Mouse (Mus musculus) layer of hippocampus, postnatal 36 days (tissue): ENCODE measurements around the gene Pth2r. TPM values are rescaled to one million over a fixed set of nuclear protein-coding genes. Genes with fewer than 3 reads are reported as not detected.

Source experiments
- DNase-seq, 2 experiments: peaks; one replicate each; pipeline ENCODE4 v3.0.0; 2022
- total RNA-seq, 2 experiments: library from RNA; stranded (reverse); gene quantifications; 2 replicates each; pipeline ENCODE4 v1.2.3; 2021

Pth2r gene
- total RNA-seq, result under 1 TPM; 0.17 to 0.30 TPM

DNA sequence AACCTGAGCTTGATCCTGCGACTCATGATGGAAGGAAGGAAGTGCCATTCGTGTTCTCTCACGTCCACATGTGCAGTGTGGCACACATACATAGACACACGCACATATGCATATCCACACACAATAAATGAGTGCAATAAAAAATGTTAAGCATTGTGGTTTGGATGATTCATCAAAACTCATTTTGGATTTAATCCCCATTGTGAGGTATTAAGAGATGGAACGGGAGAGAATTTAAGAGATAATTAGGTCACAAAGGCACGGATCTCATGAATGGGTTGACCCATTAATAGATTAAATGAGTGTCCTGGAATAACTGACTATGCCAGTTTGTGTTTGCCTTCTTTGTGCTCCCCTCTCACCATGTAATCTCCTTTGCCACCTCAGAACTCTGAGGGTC is at the start of gene Pth2r:
Pth2r (plus strand) TSS at position 301 of the 400 bp plus-strand sequence.
- no peak for DNase-seq

DNA sequence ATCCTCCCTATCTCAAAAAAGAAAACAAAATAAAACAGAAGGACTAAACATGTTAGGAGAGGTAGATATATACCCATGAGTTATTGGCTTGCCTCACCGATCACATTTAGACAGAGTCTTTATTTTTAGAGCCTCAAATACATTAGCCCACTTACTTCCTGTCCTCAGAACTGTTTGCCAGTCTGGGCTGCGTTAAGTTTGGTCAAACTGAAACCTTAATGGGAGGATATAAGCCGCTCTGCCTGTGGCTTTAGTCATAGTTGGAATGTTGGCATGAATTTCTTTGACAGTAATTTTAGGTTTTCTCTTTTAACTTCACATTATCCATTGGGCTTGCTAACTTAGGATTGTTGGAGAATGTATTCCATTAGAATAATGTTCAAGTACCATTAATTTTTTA is 44.1 kb upstream of the Pth2r start:
- DNase-seq, result no peak

- no peak for DNase-seq
Measured at GRCm38 (mm10) chr1:65245637-65246036, 36.2 kb upstream of the Pth2r start.

DNA sequence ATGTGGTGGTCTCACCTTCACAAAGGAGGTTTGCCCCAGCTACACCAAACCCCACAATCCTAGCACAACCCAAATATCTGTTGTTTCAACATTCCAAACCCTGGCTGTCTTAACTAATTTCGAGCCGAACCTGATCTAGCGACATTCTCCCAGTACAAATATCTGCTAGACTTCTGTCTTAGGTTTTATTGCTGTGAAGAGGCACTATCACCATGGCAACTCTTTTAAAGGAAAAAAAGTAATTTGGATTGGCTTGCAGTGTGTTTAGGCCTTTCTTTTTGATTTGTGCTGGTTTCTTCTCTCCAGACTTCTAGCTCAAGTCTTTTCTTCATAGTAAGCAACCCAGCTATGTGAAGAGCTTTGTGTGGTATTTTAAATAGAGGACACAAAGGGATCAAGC is 1.4 kb upstream of the Pth2r start:
- no peak for DNase-seq

DNA sequence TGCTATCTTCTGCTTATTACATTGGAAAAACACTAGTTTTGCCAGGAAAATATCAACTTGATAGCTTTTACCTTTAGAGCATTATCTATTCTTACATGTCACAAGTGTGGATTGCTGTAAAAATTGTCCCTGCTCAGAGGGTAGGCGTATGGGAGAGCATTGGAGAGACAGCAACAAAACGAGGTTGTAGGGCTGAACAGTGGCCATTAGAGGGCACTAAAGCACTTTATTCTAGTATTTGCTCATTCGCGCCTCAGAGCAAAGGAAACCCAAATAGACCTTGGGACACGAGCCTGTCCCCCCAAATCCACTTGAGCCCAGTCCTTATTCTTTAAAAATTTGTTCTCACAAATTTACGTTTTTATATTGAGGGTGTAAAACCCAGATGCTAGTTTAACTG is 910 bp downstream of the Pth2r start:
- peak; percentile 41 to 58 for DNase-seq

DNA sequence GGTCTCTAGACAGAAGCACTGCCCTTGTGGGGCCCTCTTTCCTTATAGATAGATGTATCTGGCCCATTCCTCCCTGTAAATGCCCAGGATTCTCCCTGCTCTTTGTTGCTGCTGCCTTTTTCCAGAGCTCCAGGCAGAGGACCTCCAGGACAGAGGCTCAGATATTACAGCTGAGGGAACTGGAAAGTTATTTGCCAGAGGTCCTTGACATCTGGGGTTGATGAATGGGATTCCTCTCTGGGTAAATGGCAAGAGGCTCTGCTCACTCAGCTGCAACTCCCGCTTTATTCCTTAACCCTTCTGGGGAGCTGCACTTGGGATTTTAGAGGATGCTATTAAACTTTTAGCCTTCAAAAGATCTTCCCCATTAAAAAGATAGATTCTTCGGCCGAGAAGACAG is 26.6 kb downstream of the Pth2r start:
- DNase-seq, result no peak

GRCm38 (mm10) chr1:65311214-65311933 is 29.5 kb downstream of the Pth2r start:
- no peak for DNase-seq

DNA sequence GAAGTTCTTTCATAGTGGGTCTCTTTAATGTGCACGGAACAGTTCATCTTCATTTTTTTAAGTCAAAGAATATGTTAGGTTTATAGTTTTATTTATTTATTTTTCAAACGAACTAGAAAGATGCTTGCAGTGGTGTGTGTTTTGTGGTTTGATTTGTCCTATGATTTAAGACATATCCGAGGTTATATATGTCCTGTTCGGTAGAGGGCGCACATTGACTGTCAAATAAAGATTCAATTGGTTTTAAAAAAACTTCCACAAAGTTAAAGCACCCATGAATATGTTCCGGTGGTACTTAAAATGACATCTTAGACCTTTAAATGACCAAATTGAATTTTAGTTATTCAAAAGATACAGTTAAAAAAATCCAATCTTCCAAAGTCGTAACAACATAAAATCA is 30.3 kb downstream of the Pth2r start:
- no peak for DNase-seq

- no peak for DNase-seq
Measured at GRCm38 (mm10) chr1:65312896-65313295, 31.0 kb downstream of the Pth2r start.

DNA sequence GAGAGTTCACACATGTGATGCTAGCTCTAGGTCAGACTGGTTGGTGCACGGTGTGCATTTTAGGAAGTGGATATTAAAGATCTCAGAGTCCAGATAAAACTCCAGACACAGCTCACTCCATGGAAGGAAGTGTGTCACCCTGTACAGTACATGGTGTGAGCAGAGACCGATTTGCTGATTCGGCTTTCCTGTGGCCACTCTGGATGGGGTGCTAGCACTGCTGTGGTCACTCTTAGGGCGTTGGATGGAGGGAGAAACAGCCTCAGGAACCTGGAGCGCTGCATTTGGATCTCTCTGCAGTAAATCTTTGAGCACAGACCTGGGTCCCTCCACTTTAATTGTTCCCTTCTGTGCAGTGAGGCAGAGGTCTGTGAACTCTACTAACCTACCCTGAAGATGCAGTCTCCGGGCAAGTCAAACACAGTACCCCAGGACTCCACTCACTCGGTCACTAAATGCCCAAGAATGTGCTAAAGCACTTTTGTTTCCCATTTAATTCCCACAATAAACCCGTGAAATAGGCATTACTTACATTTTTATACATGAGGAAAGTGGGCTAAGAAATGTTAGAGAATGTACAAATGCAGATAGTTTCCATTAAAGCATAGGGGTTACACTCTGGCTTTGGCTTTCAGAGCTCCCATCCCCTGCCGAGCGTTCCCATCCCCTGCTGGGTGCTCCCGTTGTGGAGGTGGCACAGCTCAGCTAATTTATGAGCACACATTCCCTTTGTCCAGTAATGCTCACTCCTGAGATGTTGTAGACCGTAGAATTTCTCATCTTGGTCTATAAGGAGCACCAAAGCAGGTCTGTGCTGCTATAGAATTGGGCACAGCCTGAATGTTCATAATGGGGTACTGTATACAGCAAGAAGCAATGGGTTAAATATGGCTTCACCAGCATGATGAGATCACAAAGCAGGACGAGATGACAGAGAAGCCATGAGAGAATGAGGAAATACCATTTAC is 32.5 kb downstream of the Pth2r start:
- DNase-seq, result no peak

- DNase-seq, result no peak
Measured at GRCm38 (mm10) chr1:65315022-65315407, 33.2 kb downstream of the Pth2r start.

- peak; percentile 16 to 30 for DNase-seq
Measured at GRCm38 (mm10) chr1:65334026-65334425, 52.2 kb downstream of the Pth2r start.

DNA sequence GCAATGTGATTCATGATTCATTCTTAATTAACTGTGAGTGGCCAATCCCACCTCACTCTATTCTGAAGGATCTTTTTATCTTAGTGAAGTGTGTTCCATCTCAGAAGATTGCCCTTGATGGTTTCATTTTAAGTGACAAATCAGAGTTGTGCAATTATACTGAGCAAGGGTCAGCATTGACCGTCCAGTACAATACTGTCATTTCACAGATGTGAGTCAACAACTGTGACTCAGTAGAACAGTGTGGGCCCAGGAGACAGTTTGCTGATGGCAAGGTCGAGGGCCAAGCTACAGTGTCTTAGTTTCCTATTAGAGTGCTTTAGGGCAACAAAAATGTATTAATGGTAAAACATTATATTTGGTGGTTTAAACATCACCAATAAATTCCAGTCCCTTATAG is 55.9 kb downstream of the Pth2r start:
- DNase-seq, result no peak

DNA sequence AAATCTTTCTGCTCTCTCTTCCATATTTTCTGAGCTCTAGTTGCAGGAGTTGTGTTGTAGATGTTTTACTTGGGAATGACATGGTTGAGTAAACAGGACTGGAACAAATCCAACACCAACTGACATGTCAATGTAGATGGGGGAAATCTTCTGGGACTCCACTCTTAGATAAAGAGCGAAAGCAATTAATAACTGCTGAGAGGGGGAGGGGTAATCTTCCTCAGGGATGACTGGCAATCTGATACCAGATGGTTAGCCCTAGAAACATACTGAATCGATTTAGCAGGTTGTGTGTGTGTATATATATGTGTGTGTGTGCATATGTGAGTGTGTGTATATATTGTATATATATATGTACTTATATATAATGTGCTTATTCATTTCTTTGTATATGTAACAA is 58.4 kb downstream of the Pth2r start:
- no peak for DNase-seq

DNA sequence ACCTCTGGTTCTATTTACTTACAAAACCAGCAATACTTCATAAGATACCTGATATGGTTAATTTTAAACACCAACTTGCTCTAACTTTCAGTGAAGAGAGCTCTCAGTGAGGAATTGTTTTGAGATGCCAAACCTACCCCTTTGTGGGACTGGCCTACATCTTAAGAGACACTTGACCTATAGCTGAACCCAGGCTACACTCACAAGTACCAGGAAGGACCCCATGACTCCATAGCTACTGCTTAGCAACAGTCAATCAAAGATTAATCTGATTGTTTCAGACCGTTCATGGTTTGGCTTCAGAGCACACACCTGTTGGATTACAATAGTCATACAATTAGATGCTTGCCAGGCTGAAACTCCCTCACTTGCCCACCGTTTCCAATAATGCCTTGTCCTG is 71.1 kb downstream of the Pth2r start:
- DNase-seq, result no peak

DNA sequence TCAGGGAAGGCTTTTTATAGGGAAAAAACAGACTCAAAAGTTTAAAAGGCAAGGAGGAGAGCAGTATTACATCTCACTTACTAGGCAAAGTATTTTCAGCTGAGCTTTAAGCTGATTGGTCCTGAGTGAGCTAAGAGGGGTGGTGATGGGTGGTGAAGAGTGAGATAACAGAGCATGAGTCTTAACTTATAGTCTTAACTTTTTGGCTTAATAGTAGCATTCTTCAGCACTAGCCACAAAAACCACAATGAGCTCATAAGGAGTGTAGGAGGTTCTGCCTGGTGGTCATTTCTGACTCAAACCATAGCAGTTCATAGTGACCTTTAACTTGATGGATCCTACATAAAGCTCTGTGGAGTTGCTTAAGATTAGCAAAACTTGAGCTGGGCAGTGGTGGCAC is 72.3 kb downstream of the Pth2r start:
- DNase-seq, result no peak

DNA sequence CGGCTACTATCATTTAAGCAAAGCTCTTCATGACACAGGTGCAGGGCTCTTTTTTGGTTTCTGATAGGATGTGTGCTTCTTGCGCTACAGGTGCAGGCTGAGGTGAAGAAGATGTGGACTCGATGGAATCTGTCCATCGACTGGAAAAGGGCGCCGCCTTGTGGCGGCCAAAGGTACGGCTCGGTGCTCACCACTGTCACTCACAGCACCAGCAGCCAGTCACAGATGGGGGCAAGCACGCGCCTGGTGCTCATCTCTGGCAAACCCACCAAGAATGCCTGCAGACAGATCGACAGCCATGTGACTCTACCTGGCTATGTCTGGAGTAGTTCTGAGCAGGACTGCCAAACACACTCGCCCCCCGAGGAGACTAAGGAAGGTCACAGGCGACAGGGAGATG is 106.5 kb downstream of the Pth2r start:
- no peak for DNase-seq

- no peak for DNase-seq
Measured at GRCm38 (mm10) chr1:65389621-65390020, 107.8 kb downstream of the Pth2r start.

DNA sequence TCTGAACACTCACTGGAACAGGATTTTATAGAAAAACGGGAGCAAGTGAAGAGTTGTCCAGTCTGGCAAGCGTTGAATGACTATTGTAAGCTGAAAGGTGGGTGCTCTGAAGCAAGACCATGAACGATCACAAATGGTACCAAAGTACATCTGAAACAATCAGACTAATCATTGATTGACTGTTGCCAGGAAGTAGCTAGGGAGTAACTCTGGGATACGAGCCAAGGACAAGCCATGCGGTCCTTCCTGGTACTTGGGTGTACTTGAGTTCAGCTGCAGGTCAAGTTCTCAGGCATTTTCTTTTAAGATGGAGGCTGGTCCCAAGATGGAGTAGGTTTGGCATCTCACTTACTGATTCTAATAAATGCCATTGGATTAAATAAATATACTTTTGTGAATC is 125.6 kb downstream of the Pth2r start:
- DNase-seq, result no peak

DNA sequence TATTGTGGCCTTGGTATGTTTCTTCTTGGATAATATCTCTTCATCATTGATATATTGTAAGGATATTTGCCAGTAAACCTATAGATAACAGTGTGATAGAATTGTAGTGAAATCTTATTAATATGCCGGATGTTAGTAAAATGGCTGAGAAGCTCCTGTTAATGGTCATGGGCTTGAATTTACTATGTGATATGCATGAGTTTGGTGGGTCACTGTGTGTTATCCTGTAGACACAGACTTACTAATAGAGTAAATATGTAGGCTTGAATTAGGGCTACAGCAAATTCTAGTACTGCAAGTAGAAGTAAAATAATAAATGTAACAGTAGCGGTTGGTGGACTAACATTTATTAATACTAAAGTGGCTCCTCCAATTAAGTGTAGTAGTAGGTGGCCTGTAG is 139.1 kb downstream of the Pth2r start:
- no peak for DNase-seq

GRCm38 (mm10) chr1:65422501-65423010 is 140.7 kb downstream of the Pth2r start:
- DNase-seq, result no peak
